In the genomic region with DNA sequence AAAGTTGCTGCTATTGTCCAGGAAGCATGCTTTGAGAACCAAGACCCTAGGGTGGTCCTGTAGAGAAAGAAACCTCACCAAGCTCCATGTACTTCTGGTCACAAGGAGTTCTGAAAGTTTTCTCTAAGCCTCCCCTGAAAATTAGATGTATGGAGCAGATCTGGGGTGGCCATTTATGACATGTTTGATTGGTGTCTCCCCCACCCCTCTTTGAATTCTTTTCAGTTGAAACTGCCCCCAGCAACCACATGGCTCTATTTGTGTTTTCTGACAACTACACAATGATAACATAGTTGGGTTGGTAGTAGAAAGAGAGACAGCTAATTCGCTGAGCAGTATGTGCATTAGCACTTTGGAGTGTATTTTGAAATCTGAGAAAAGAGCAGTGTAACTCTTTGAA, we compare ENCODE assay signal across 14 mouse cellular contexts. TPM values are rescaled to one million over a fixed set of nuclear protein-coding genes. Genes with fewer than 3 reads are reported as not detected.
DNase-seq lines count a peak whose midpoint lies in the region; ATAC-seq and TF ChIP-seq lines count a peak whose summit lies in the region.
"Had no signal": no experiment of that assay in that cellular context is flagged by ENCODE, and none has a peak within 500 bp of the region (broad histone marks: within the 10 kb centered on the region; RNA-seq: fewer than 3 reads in every experiment).

No protein-coding gene starts in this region.

- TF ChIP-seq EP300 in heart, adult 2 months (IDR thresholded peaks at IDR 0.05; ENCODE audit: insufficient read depth, low read depth, low read length): no peak

- no peak for TF ChIP-seq CTCF in heart, adult 2 months (IDR thresholded peaks at IDR 0.05)

- no peak overlapping the region; the same call in 1 of the 2 replicates for H3K4me2 ChIP-seq in heart, embryonic 11.5 days
- H3K4me2 ChIP-seq in liver, embryonic 11.5 days: peak overlapping the region; percentile 98
- H3K4me2 ChIP-seq in neural tube, embryonic 13.5 days: peak overlapping the region; percentile 73; the same call in 1 of the 2 replicates

- peaks cover 14% of the 10 kb centered on the region for H3K36me3 ChIP-seq in heart, adult 2 months (ENCODE audit: control insufficient read depth, insufficient read depth, low read length)
- H3K36me3 ChIP-seq in heart, embryonic 11.5 days (ENCODE audit: control insufficient read depth, insufficient read depth, low read length): no peaks in the 10 kb centered on the region
- no peaks in the 10 kb centered on the region for H3K36me3 ChIP-seq in liver, embryonic 11.5 days (ENCODE audit: control insufficient read depth, insufficient read depth, low read length)
- H3K36me3 ChIP-seq in embryonic facial prominence, embryonic 10.5 days (replicated peaks): 0 out of 2 replicates have a peak, but pooled peaks cover 4% of the 10 kb centered on the region
- no peaks in the 10 kb centered on the region for H3K36me3 ChIP-seq in neural tube, embryonic 13.5 days
- H3K36me3 ChIP-seq: forebrain, embryonic 10.5 days had no signal

- intact Hi-C loops in heart, adult 2 months (cut with DNase I): loop anchor here (5.0 kb wide), 1 partner anchor 37 kb away; no protein-coding TSS in a partner anchor

- ATAC-seq in heart, embryonic 11.5 days (replicated peaks; ENCODE audit: insufficient number of reproducible peaks, low FRiP score, low TSS enrichment): no peak
- no peak for ATAC-seq in liver, embryonic 11.5 days (replicated peaks; ENCODE audit: low FRiP score)
- ATAC-seq in neural tube, embryonic 13.5 days (ENCODE audit: low read depth): no peak
- ATAC-seq: activated CD4-positive, CD25-positive, alpha-beta regulatory T cell, adult 4 months had no signal

- peaks cover 5% of the 10 kb centered on the region for H3K79me2 ChIP-seq in heart, adult 2 months (replicated peaks; ENCODE audit: control insufficient read depth, insufficient read depth, low read length)

- no peaks in the 10 kb centered on the region for H3K9me3 ChIP-seq in heart, embryonic 11.5 days (replicated peaks; ENCODE audit: control insufficient read depth, low read length)
- no peaks in the 10 kb centered on the region for H3K9me3 ChIP-seq in liver, embryonic 11.5 days (ENCODE audit: control insufficient read depth, low read length)
- no peaks in the 10 kb centered on the region for H3K9me3 ChIP-seq in embryonic facial prominence, embryonic 10.5 days
- H3K9me3 ChIP-seq in neural tube, embryonic 13.5 days: no peaks in the 10 kb centered on the region
- H3K9me3 ChIP-seq: forebrain, embryonic 10.5 days had no signal

- peak overlapping the region; percentile 88 for H3K27ac ChIP-seq in heart, adult 2 months
- no peak overlapping the region for H3K27ac ChIP-seq in heart, embryonic 11.5 days (ENCODE audit: low read depth, low read length)
- no peak overlapping the region for H3K27ac ChIP-seq in liver, embryonic 11.5 days (ENCODE audit: low read depth, low read length)
- H3K27ac ChIP-seq in embryonic facial prominence, embryonic 10.5 days (replicated peaks): no peak overlapping the region
- H3K27ac ChIP-seq in neural tube, embryonic 13.5 days (replicated peaks): no peak overlapping the region
- H3K27ac ChIP-seq: forebrain, embryonic 10.5 days had no signal

- peaks cover 15% of the 10 kb centered on the region for H3K4me1 ChIP-seq in heart, adult 2 months (ENCODE audit: control insufficient read depth, insufficient read depth, low read length)
- H3K4me1 ChIP-seq in heart, embryonic 11.5 days (ENCODE audit: control insufficient read depth, insufficient read depth, low read length): peaks cover 19% of the 10 kb centered on the region
- peaks cover 19% of the 10 kb centered on the region for H3K4me1 ChIP-seq in liver, embryonic 11.5 days (replicated peaks; ENCODE audit: control insufficient read depth, insufficient read depth, low read length)
- H3K4me1 ChIP-seq in embryonic facial prominence, embryonic 10.5 days: peaks cover 31% of the 10 kb centered on the region
- H3K4me1 ChIP-seq in neural tube, embryonic 13.5 days (replicated peaks): peaks cover 30% of the 10 kb centered on the region

- H3K9ac ChIP-seq in heart, adult 2 months (ENCODE audit: low read depth, low read length): no peak overlapping the region
- no peak overlapping the region for H3K9ac ChIP-seq in heart, embryonic 11.5 days (ENCODE audit: low read depth, low read length)
- no peak overlapping the region for H3K9ac ChIP-seq in liver, embryonic 11.5 days (ENCODE audit: low read depth, low read length)
- no peak overlapping the region for H3K9ac ChIP-seq in neural tube, embryonic 13.5 days

- H3K27me3 ChIP-seq in heart, adult 2 months (ENCODE audit: control insufficient read depth, insufficient read depth, low read length): no peaks in the 10 kb centered on the region
- H3K27me3 ChIP-seq in heart, embryonic 11.5 days (ENCODE audit: control insufficient read depth, insufficient read depth, low read length): no peaks in the 10 kb centered on the region; the same call in 1 of the 2 replicates
- H3K27me3 ChIP-seq in liver, embryonic 11.5 days (replicated peaks; ENCODE audit: control insufficient read depth, insufficient read depth, low read length): no peaks in the 10 kb centered on the region
- H3K27me3 ChIP-seq in embryonic facial prominence, embryonic 10.5 days (replicated peaks; ENCODE audit: low read depth, poor library complexity, severe bottlenecking): no peaks in the 10 kb centered on the region
- H3K27me3 ChIP-seq in neural tube, embryonic 13.5 days: no peaks in the 10 kb centered on the region

- no peak for TF ChIP-seq POLR2A in heart, adult 2 months (IDR thresholded peaks at IDR 0.05; ENCODE audit: insufficient read depth, low read depth, low read length)

- 82% methylated on average over 1 of the region's 1 CpGs for WGBS in heart, adult 2 months
- 94% methylated on average over 1 of the region's 1 CpGs for WGBS in heart, embryonic 11.5 days (ENCODE audit: insufficient replicate concordance)
- WGBS in liver, embryonic 11.5 days: 73% methylated on average over 1 of the region's 1 CpGs
- WGBS in embryonic facial prominence, embryonic 10.5 days: 96% methylated on average over 1 of the region's 1 CpGs
- WGBS in neural tube, embryonic 13.5 days: 90% methylated on average over 1 of the region's 1 CpGs

- DNase-seq in heart, adult 2 months: no peak
- DNase-seq in liver, embryonic 11.5 days (ENCODE audit: low spot score): no peak
- DNase-seq in liver: no peak
- no peak for DNase-seq in embryonic facial prominence, embryonic 10.5 days (ENCODE audit: low spot score)
- no peak for DNase-seq in c-Kit-positive CD71-positive TER-119-positive erythroid progenitor cells, embryonic 14.5 days (ENCODE audit: low spot score)
- no peak for DNase-seq in right cerebral cortex, adult 2 months (ENCODE audit: low spot score in 2 of 2)
- DNase-seq: gastrocnemius, postnatal 36 days; kidney, adult 18-20 months; lung, adult 18-20 months; right cerebral cortex, postnatal 4 days had no signal

- H3K4me3 ChIP-seq in heart, adult 2 months: no peak overlapping the region
- H3K4me3 ChIP-seq in heart, embryonic 11.5 days (ENCODE audit: low read depth, low read length): no peak overlapping the region
- no peak overlapping the region for H3K4me3 ChIP-seq in liver, embryonic 11.5 days (ENCODE audit: low read depth, low read length)
- H3K4me3 ChIP-seq in embryonic facial prominence, embryonic 10.5 days: 0 out of 2 replicates have a peak overlapping the region, but pooled peaks have one; percentile 91
- H3K4me3 ChIP-seq in neural tube, embryonic 13.5 days: no peak overlapping the region

RNA-seq across cellular contexts. Expression of gene Dgkd, which starts 2.4 kb away (rescaled TPM):
- 10 to 100 TPM; 40.8 to 47.3 TPM for total RNA-seq in heart, adult 2 months (2021)
- polyA plus RNA-seq in heart, adult 2 months (2012; rRNA removed): 23.5 and 34.7 TPM in 2 replicates
- 22.2 and 24.2 TPM in 2 replicates for polyA plus RNA-seq in heart, embryonic 11.5 days (2014; fragmentation: Nextera tagmentation; extraction: Ambion mirVana)
- polyA plus RNA-seq in liver, embryonic 11.5 days (2014; fragmentation: Nextera tagmentation; extraction: Ambion mirVana): 33.5 and 33.7 TPM in 2 replicates
- 39.3 and 41.3 TPM in 2 replicates for polyA plus RNA-seq in embryonic facial prominence, embryonic 10.5 days (2016; fragmentation: Nextera tagmentation; extraction: Ambion mirVana)
- polyA plus RNA-seq in neural tube, embryonic 13.5 days (2015; fragmentation: Nextera tagmentation; extraction: Ambion mirVana): 38.2 and 41.8 TPM in 2 replicates

RNA-seq across cellular contexts. Expression of gene Sag, which starts 52.0 kb away (rescaled TPM):
- under 1 TPM; 0.16 to 0.43 TPM for total RNA-seq in heart, adult 2 months (2021)
- polyA plus RNA-seq in heart, adult 2 months (2012; rRNA removed): 0.47 and 0.57 TPM in 2 replicates
- 1.2 and 1.5 TPM in 2 replicates for polyA plus RNA-seq in heart, embryonic 11.5 days (2014; fragmentation: Nextera tagmentation; extraction: Ambion mirVana)
- 3.0 and 3.3 TPM in 2 replicates for polyA plus RNA-seq in liver, embryonic 11.5 days (2014; fragmentation: Nextera tagmentation; extraction: Ambion mirVana)
- 4.8 and 5.6 TPM in 2 replicates for polyA plus RNA-seq in embryonic facial prominence, embryonic 10.5 days (2016; fragmentation: Nextera tagmentation; extraction: Ambion mirVana)
- 1.5 and 1.8 TPM in 2 replicates for polyA plus RNA-seq in neural tube, embryonic 13.5 days (2015; fragmentation: Nextera tagmentation; extraction: Ambion mirVana)
